Comparison of ENCODE assay signal across 8 mouse cellular contexts in the genomic region with DNA sequence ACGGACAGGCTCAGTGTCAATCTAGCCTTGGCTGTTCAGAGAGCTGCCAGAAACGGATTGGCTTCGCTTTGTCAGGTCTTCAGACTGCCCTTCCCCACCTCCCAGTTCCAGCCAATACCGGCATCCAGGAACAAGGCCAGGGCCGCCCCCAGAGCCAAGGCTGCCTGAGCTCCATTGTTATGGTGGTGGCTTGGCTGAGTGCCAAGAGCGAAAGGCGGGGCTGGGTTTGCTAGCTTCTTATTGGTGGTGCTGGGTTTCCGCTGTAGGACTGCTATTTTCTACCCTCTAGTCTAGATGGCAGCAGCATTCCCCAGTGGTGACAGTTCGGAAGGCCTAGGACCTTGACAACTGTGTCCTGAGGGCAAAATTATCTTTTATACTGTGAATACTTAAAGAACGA. TPM values are rescaled to one million over a fixed set of nuclear protein-coding genes. Genes with fewer than 3 reads are reported as not detected.
DNase-seq lines count a peak whose midpoint lies in the region; ATAC-seq and TF ChIP-seq lines count a peak whose summit lies in the region.

A gene (minus strand): TSS at position 148 of the 400 bp plus-strand sequence.

- intact Hi-C loops in left cerebral cortex, adult 2 months (cut with DNase I) = loop anchor here (2.0 to 5.0 kb wide), 2 partner anchors 87 to 216 kb away; a partner anchor contains a TSS

- peak; percentile 97 for DNase-seq in embryo, embryonic 10 days (ENCODE audit: low spot score)
- DNase-seq in gastrocnemius, postnatal 10 days = peak; percentile 97
- peak; percentile 87 for DNase-seq in hindlimb bud, embryonic 11.5 days (ENCODE audit: extremely low spot score, low read depth, low spot score)
- peak; percentile 97 for DNase-seq in left cerebral cortex, adult 2 months (ENCODE audit: extremely low spot score in 1 of 2, low spot score in 2 of 2)
- DNase-seq in right cerebral cortex, adult 18-20 months = peak; percentile 98
- peak; percentile 81 for DNase-seq in urinary bladder, adult 2 months (ENCODE audit: low spot score)

- H3K4me3 ChIP-seq in left cerebral cortex, adult 2 months = peak within 1 kb of the TSS; percentile 32; the same call in 1 of the 2 replicates

- H3K27ac ChIP-seq in left cerebral cortex, adult 2 months = peak within 1 kb of the TSS; percentile 75

- TF ChIP-seq CTCF in left cerebral cortex, adult 2 months (IDR thresholded peaks at IDR 0.05) = peak; percentile 37

- peak; percentile 90 for ATAC-seq in activated CD4-positive, CD25-positive, alpha-beta regulatory T cell, adult 4 months
- ATAC-seq in megakaryocyte, adult 5-6 weeks (ENCODE audit: poor library complexity, severe bottlenecking) = peak; percentile 91

RNA-seq across cellular contexts. Expression of the gene that starts here (rescaled TPM):
- under 1 TPM in 1 of 2 experiments, not detected in 1; 0.94 TPM for polyA plus RNA-seq in activated CD4-positive, CD25-positive, alpha-beta regulatory T cell, adult 4 months (2017; shearing (Covaris generic))
- total RNA-seq in gastrocnemius, postnatal 10 days (2021) = 10 to 100 TPM in 1 of 2 experiments, 1 to 10 TPM in 1; 8.6 to 11.2 TPM
- 10 to 100 TPM; 82.7 to 85.1 TPM for total RNA-seq in left cerebral cortex, adult 2 months (2021)
- total RNA-seq in megakaryocyte, adult 5-6 weeks (2015) = 1.5 and 1.9 TPM in 2 replicates
- total RNA-seq in megakaryocyte, adult 5-6 weeks (2017) = 0.44 and 0.45 TPM in 2 replicates
- polyA plus RNA-seq in urinary bladder, adult 2 months (2012; rRNA removed) = 2.7 and 5.1 TPM in 2 replicates

Comparison
In these comparisons a context has a peak if more than half of its experiments do, and no peak if none do; other contexts are left out.
1. Peak in every context shown above with its lines: DNase-seq, ATAC-seq, H3K4me3 ChIP-seq and H3K27ac ChIP-seq.
2. RNA of the gene that starts here (total RNA-seq): 82.7 to 85.1 TPM in left cerebral cortex, adult 2 months; 8.6 to 11.2 TPM in gastrocnemius, postnatal 10 days and 0.44 to 1.9 TPM in megakaryocyte, adult 5-6 weeks; every median in the first group is over 4 times any median in the second.
3. Peak in ATAC-seq in activated CD4-positive, CD25-positive, alpha-beta regulatory T cell, adult 4 months; RNA of the gene not detected or under 1 TPM.